Mouse (Mus musculus): ENCODE results near the gene Tpi1. TPM values are rescaled to one million over a fixed set of nuclear protein-coding genes. Genes with fewer than 3 reads are reported as not detected.
"Not testable (repeated sequence)": the region's sequence is repeated elsewhere in the genome, so short reads cannot be mapped to it uniquely, and the experiment has no call there.

Tpi1 gene
- total RNA-seq, 2 experiments from 2014 or later, result 685 to 811 TPM

DNA sequence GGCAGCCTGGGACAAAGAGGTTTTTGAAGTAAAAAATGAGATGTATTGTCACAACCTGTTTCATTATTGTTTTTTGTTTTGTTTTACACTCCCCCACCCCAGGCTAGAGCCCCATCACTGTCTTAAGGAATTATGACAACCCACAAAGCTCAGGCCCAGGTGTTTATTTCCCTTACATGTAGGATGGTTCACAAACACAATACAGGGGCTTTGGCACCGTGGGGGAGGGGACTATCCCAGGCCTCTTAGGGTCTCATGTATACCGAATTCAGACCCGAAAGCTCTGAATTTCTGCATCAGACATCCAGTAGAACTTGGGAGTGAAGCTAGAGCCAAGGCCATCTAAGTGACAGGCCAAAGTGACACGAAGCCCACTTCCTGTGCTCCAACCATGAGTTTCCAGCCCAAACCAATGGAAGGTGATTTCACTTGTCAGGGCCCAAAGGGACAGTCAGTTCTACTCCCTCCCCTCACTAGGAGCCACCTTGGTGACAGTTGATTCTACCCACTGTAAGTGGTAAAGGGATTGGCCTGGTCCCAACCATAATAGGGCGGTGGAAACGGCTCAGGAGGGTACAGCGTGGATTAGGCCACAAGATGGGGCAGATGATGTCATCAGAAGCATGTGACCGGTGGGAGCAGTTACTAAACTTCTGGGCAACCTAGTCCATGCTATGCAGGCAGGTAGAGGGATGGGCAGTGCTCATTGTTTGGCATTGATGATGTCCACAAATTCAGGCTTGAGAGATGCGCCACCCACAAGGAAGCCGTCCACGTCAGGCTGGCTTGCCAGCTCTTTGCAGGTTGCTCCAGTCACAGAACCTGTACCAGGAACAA lies 3.3 kb downstream of the Tpi1 start:
- DNase-seq (ENCODE audit: extremely low spot score in 1 of 2, low spot score in 1 of 2), result not testable (repeated sequence)

DNA sequence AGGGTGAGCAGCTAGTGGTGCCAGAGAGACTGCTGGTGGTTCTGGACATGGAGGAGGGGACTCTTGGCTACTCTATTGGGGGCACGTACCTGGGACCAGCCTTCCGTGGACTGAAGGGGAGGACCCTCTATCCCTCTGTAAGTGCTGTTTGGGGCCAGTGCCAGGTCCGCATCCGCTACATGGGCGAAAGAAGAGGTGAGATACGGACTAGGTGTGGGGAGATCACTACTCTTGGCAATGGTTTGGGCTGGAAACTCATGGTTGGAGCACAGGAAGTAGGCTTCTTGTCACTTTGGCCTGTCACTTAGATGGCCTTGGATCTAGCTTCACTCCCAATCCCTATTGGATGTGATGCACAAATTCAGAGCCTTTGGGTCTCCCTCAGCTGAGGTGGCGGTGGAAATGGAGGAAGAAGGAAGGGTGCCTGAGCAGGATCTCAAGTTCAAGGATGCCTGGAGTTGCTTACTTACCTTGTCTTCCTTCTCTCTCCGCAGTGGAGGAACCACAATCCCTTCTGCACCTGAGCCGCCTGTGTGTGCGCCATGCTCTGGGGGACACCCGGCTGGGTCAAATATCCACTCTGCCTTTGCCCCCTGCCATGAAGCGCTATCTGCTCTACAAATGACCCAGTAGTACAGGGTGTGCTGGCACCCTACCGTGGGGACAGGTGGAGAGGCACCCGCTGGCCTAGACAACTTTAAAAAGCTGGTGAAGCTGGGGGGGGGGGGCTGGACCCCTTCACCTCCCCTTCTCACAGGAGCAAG lies 4.1 kb downstream of the Tpi1 start:
- DNase-seq (ENCODE audit: extremely low spot score in 1 of 2, low spot score in 1 of 2), result no peak

DNA sequence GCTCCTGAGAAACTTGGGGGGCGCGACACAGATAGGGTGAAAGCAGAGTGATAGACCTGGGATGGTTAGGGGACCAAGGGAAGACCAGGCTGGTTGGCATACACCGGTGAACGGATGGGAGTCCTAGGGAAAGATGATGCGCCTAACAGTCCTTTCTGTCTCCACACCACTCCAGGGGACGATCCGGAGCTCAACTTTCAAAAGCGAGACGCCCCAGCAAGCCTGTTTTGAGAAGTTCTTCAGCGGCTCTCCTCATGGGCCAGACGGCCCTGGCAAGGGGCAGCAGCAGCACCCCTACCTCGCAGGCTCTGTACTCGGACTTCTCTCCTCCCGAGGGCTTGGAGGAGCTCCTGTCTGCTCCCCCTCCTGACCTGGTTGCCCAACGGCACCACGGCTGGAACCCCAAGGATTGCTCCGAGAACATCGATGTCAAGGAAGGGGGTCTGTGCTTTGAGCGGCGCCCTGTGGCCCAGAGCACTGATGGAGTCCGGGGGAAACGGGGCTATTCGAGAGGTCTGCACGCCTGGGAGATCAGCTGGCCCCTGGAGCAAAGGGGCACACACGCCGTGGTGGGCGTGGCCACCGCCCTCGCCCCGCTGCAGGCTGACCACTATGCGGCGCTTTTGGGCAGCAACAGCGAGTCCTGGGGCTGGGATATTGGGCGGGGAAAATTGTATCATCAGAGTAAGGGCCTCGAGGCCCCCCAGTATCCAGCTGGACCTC lies 4.9 kb downstream of the Tpi1 start:
- DNase-seq (ENCODE audit: extremely low spot score in 1 of 2, low spot score in 1 of 2), result peak; percentile 53 to 61

DNA sequence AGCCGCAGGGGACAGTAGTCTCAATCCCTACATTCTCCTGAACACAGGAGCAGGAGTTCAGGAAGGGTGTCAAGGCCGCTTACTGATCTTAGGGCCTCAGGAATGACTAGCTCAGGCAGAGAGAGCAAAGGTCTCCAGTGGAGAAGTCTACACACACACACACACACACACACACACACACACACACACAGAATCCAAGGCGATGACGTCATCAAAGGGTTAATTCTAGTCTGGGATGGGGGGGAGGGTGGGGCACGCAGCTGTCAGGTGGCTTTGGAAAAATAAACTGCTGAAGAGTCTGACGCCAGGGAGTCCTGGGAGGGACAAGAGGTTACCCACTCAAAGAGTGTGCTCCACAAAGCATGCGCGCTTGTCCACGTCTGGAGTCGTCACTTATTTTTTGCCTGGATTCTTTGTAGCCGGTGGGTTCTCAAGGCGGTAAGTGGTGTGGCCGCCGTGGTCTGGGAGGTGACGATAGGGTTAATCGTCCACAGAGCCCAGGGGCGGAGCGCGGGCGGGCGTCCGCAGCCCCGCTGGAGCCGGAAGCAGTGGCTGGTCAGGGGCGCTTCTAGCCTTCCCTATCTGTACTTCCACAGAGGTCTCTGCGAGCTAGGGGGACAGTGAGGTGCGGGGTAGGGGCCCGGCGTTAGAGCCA lies 5.6 kb downstream of the Tpi1 start, which contains the start of gene Spsb2:
Gene Spsb2 (plus strand): TSS at position 304 of the 655 bp plus-strand sequence.
- peak; percentile 36 to 39 for DNase-seq (ENCODE audit: extremely low spot score in 1 of 2, low spot score in 1 of 2)

DNA sequence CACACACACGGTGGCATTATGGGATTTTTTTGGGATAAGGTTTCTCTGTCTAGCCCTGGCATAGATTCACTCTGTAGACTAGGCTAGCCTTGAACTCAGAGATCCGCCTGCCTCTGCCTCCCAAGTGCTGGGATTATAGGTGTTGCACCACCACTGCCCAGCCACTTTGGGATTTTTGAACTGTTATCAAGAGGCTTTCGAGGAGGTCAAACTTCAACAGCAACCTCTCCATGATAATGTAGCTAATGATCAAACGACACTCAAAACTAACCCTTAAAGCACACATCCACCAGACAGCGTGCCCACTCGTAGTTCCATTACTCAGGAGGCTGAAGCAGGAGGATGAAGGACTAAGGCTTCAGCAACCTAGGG lies 6.1 kb downstream of the Tpi1 start:
- no peak for DNase-seq (ENCODE audit: extremely low spot score in 1 of 2, low spot score in 1 of 2)

DNA sequence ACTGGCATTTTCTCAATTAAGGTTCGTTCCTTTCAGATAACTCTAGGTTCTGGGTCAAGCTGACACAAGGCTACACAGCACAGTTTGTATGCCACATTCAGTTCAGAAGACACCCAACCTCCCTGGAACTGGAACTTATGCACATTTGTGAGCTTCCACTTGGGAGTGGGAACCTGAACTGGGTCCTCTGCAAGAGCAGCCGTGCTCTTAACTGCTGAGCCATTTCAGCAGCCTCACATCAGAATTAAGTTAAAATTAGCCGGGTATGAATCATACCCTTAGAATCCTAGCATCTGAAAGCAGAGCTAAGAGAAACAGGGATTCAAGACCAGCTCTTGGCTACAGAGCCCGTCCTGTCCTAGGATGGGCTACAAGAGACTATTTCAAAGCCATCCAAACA lies 6.7 kb downstream of the Tpi1 start:
- DNase-seq (ENCODE audit: extremely low spot score in 1 of 2, low spot score in 1 of 2), result no peak

DNA sequence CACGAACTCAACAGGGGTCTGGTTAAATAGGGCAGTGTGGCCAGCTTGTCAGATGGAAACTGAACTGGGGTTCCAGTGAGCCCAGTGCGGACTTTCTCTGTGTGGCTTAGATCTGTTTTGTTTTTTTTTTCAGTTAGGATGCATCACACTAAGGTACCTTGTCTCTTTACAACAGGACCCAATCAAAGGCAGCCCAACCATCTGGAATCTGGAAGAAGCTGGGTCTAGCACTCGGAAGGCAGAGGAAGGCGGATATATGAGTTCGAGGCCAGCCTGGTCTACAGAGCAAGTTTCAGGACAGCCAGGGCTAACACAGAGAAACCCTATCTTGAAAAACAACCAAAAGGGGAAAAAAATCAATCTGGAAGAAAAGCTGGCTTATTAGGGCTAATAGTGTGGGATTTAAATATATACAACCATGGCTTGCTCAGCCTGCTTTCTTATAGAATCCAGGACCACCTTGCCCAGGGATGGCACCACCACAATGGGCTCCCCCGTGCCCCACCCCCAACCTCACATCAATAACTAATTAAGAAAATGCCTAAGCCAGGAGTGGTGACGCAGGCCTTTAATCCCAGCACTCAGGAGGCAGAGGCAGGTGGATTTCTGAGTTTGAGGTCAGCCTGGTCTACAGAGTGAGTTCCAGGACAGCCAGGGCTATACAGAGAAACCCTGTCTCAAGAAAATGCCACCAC lies 7.5 kb downstream of the Tpi1 start:
- no peak for DNase-seq (ENCODE audit: extremely low spot score in 1 of 2, low spot score in 1 of 2)

DNA sequence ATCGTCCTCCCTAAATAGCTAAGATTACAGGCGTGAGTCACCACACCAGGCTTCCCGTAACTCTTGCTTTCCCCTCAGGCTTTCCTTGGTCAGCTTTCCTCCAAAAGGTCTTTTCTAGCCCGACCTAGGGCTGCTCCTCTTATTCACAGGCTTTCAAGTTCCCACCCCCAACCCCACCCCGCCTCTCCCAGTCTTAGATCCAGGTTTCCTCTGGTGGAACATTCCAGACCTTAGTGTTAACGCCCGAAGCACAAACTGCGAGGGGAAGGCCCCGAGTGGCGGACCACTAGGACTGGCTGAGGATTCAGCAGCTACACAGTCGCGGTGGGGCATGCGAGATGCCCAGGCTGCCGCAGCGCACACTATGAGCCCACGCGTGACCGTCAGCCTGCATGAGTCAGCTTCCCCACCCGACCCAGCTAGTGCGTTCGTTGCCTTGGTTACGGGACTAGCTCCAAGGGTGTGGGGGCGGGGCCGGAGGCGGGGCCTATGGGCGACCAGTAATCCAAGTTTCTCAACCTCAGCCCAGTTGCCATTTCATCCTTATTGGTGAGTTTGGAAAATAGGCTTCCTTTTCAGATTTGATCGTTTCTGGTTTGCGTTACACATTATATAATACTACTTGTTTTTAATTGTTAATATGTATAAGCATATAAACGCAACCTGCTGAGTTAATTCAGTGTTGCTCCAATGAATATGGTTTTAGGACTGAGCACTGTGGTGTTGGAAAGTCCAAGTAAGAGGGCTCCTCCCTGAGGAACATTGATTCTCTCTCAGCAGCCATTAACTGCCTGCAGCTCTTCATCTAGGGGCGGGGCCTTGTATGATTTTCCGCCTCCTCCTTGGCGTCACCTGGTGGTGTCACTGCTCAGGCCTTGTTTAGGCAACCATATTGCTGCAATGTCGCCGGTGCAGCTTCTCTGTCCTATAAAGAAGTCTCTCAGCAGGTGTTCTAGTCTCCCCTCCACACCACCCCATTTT lies 8.5 kb downstream of the Tpi1 start:
- DNase-seq (ENCODE audit: extremely low spot score in 1 of 2, low spot score in 1 of 2), result peak; percentile 91 to 96

DNA sequence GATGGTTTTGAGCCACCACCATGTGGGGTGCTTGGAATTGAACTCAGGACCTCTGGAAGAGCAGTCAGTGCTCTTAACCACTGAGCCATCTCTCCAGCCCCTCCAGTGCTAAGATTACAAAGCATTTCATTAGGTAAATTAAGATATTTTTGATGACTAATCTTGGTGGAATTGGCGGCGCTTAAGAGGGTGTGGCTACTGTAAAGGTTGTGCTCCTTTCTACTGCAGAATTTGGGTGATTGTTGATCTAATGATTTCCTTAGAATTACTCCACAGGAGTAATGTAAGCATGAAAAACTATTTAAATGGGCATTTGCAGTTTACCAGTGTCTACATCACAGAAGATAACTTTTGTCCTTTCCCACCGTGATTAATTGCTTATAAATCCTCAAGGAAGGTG lies 9.8 kb downstream of the Tpi1 start:
- DNase-seq (ENCODE audit: extremely low spot score in 1 of 2, low spot score in 1 of 2), result no peak

DNA sequence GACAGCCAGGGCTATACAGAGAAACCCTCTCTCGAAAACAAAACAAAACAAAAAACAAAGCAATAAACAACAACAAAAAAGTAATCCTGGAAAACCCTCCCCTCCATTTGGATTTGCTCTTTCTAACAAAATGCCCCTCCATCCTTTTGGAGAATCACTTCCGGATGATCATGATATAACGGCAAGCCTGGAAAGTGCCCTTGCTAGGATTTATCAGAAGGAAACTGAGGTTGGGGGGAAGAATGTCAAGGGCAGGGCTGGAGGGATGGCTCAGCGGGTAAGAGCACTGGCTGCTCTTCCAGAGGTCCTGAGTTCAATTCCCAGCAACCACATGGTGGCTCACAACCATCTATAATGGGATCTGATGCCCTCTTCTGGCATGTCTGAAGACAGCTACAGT lies 10.4 kb downstream of the Tpi1 start:
- DNase-seq (ENCODE audit: extremely low spot score in 1 of 2, low spot score in 1 of 2), result not testable (repeated sequence)

DNA sequence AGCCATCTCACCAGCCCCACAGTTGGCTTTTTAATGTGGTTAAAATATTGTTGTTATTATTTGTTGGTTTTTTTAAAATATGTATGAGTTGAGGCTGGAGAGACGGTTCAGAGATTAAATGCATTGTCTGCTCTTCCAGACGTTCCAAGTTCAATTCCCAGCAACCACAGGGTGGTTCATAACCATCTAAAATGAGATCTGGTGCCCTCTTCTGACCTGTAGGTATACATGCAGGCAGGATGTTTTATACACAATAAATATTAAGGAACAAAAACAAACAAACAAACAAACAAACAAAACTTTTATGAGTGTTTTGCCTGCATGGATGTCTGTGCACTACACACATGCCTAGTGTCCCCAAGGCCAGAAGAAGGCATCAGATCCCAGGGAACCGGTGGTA lies 11.0 kb downstream of the Tpi1 start:
- no peak for DNase-seq (ENCODE audit: extremely low spot score in 1 of 2, low spot score in 1 of 2)

DNA sequence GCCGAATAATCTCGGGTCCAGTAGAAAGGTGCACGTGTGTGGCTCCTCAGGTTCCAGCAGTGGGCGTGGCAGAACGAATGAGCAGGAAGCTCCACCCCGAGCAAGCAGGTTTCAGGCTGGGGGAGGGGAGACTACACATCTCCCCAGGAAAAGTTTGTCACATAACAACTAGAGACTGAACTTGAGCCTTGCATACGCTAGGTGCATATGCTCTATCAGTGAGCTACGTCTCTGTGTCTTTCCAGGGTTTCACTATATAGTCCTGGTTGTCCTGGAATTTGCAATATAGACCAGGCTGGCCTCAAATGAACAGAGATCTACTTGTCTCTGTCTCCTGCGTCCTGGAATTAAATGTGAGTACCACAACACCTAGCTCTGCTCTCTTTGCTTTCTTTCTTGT lies 11.7 kb downstream of the Tpi1 start:
- not testable (repeated sequence) for DNase-seq (ENCODE audit: extremely low spot score in 1 of 2, low spot score in 1 of 2)

DNA sequence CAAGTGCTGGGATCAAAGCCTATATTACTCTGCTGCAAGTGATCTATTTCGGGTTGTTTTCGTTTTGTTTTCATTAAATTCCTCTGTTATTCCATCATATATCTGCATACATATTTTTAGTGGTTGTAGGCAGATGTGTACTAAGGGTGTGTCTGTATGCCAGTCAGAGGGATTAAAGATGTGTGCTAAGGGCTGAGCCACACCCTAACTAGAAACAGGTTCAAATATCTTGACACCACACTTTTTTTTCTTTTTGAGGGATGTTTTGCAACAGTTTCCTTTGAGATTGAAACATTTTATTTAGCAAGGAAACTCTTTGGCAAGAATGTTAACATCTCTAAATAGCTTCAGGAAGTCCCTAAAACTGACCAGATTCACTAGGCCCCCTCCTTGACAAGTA lies 17.9 kb downstream of the Tpi1 start:
- no peak for DNase-seq (ENCODE audit: extremely low spot score in 1 of 2, low spot score in 1 of 2)

DNA sequence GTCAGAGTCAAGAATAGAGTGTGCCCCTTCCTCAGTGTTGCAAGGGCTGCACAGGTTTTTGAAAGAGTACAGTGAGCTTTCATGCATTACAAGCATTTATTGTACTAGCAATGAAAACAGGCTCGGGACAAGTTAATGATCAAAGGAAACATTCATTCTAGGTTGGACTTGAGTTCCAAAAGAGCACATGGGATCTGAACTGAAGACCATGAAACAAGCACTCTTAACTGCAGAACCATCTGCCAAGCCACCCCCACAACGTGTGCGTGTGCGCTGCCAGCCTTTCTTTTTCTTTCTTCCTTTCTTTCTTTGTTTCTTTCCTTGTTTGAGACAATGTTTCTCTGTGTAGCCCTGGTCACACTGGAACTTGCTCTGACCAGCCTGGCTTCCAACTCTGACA lies 18.3 kb downstream of the Tpi1 start:
- DNase-seq (ENCODE audit: extremely low spot score in 1 of 2, low spot score in 1 of 2), result no peak

DNA sequence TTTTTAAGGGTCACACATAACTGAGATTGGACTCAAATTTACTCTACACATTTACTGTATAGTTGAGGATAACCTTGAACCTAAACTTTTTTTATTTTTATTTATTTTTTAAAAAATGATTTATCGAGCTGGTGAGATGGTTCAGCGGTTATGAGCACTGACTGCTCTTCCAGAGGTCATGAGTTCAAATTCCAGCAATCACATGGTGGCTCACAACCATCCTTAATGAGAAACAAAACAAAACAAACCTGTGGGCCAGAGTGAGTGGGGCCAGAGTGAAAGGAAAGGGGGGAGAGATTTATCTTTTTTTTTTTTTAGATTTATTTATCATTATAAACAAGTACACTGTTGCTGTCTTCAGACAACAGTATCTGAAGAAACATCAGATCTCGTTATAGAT lies 22.2 kb downstream of the Tpi1 start:
- no peak for DNase-seq (ENCODE audit: extremely low spot score in 1 of 2, low spot score in 1 of 2)

DNA sequence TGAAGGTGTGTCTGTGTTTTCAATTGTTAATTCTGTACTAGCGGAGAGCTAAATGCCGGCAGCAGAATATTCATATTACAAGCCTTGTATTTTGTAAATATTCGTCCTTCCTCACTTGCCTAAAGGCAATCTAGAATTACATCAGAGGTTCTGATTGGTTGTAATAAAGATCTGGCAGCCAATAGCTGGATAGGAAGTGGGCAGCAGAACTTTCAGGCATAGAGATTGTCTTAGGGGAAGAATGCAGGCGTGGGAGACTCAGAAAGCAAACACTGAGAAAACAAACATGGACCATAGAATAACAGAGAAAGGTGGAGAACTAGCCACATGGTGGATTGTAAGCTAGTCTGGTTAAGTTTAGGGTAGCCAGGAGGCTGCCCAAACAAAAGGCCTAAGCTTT lies 24.0 kb downstream of the Tpi1 start:
- no peak for DNase-seq (ENCODE audit: extremely low spot score in 1 of 2, low spot score in 1 of 2)

DNA sequence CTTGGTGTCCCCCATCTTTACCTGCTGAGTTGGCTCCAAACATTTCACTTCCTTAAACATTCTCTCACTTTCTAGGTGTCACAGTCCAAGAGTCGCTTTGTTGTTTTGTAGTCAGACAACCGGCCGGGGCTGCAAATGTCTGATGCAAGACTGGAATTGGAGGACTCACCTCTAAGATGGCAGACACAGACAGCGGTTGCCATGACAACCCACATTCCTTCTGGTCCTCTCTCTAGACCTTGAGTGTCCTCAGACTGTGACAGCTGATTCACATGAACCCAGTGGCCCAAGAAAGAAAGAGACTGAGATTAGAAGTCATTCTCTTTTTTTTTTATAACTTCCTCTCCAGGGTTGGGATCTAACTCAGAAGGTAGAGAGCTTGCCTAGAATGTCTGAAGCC lies 24.6 kb downstream of the Tpi1 start:
- no peak for DNase-seq (ENCODE audit: extremely low spot score in 1 of 2, low spot score in 1 of 2)

DNA sequence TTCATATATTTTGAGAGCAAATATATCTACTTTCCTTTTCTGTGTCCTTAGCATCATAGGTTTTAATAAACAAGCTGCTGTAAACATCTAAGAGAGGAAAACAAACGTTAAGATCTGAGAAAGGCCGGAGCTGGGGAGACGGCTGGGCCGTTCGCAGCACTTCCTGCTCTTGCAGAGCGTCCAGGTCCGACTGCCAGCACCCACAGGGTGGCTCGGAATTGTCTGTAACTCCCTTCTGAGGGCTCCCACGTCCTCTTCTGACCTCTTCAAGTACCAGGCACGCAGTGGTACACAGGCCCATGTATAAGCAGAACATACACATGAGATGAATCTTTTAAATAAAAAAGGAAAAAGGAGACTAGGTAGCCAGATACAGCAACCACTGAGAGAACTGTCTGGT lies 26.4 kb downstream of the Tpi1 start:
- DNase-seq (ENCODE audit: extremely low spot score in 1 of 2, low spot score in 1 of 2), result no peak
